Mouse (Mus musculus) urinary bladder, postnatal 25 days (tissue): ENCODE results near the gene Rab1a.
A peak's percentile ranks its signal among the peaks of the same experiment; 100 is the strongest.
"Not testable (repeated sequence)": the region's sequence is repeated elsewhere in the genome, so short reads cannot be mapped to it uniquely, and the experiment has no call there.

Experiments
- DNase-seq: peaks from one replicate; pipeline ENCODE4 v3.0.0; 2022; ENCODE audit warnings: low spot score

Gene Rab1a

DNA sequence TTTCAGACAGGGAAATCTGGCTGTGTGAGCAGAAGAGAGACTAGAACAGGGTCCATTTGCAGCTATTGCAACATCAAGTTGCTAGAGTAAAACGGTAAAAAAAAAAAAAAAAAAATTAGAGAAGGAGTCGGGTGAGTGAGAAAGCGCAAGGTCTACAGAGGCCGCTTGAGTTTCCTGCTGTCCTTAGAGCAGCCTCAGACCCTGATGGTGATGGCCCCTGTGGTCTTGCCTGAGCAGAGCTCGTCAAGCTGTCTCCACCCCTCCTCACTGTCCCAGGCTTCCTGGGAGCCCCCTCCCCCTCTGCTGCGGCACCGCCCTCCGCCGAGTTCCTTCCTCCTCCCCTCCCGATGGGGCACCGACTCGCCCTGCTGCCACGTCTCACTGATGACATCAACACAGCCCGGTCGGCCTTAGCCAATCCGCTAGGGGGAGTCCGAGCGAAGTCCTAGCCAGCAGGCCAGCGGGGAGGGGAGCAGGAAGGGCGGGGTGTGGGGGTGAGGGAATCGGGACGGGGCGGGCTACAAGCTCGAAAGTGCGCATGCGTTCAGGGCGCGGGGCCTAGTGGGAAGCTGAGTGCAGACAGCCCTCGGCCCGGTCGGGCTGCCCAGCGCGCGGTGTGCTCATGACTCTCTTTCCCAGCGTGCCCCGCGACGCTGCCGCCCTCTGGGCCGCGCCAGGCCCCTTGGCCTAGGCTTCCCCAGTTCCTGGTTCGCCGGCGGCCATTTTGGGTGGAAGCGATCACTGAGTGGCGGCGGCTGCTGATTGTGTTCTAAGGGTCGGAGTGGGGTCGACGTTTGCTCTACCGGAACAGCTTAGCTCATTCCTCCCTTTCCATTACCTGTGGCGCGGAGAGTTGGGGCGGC lies at the start of gene Rab1a:
TSS of gene Rab1a (plus strand) at position 720 of the 863 bp plus-strand sequence.
- DNase-seq, result peak; percentile 100

DNA sequence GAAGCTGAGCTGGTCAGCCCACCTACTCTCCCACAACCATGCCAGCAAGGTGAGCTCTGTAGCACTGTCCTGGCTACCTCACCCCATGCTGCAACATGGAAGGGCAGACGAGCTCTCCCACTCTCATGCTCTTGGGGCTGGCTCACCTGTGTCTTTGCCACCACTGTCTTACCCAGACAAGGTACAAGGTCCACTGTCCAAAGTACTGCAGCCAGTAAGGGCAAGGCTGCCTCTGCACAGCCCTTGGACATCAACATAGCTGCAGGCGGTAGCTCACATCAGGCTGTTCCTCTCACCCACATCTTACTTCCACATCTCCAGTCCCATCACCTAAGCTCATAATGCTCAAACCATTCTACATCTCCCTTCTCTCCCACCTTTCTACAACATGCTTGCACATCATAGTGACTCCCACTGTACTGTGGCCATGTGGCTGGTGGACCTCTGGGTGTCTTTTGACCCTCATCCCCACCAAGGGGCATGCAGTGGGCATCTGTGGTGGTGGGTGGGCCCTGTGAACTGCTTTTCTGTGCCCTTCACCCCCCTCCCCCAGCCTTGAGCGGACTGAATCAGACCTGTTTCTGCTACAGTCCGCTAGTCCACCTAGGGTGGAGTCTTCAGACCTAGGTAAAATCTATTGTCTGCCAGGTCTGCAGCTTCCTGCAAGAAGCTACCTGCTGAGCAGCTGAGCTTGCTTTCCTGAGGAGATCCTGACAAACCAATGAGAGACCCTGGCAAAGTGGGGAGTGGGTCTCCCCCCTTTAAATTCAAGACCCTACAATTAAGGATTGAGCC lies 48.9 kb upstream of the Rab1a start:
- no peak for DNase-seq

GRCm38 (mm10) chr11:20153542-20153941 lies 47.7 kb upstream of the Rab1a start:
- DNase-seq, result not testable (repeated sequence)

DNA sequence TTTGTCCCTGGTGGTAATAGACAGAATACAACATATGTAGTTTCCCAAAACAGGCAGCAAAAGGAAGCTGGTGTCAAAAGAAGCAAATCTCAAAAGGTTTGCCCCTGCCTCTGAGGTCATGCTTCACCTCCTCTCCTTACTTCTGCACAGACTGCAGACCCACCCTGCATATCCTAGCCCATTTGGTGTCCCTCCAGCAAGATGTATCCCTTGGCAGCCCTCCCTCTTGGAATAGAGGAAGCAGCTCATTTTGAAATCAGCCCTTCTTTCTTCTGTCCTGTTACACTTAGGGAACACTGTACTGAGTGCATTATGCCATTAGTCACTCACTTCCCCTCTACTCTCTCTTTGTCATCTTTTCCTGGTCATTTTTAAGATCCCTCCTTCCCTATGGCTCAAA lies 42.4 kb upstream of the Rab1a start:
- DNase-seq, result no peak

DNA sequence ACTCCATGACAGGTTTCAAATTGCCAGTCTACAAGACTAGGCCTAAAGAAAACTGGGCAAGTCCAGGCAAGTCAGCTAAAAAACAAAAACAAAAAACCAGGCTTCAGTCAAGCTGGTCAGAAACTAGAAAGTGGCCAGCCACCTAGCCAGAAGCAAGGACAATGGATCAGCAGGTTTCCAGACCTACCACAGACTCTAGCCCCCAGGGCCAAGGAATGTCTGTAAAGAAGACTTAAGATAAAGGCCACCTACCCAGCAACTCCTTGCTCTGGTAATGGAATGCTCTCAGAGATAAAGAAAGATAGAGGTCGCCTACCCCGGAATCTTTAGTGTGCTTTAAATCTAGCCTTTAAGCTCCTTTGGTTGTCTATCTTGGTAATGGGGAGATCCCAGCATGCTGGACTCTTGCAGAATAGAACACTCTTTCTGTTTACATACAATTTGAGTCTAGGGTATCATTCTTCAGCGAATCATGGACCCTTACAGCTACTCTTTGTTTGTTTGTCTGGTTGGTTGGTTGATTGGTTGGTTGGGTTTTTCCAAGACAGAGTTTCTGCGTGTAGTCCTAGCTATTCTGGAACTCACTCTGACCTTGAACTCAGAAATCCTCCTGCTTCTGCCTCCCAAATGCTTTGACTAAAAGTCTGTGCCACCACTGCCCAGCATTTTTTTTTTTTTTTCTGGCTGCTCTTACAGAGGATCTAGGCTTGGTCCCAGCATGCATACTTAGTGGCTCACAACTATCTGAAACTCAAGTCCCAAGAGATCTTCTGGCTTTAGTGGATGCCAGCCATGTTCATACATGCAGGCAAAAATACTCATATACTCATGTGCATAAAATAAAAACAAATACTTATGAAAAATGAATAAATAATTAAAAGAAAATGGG lies 36.0 kb upstream of the Rab1a start:
- DNase-seq, result no peak

DNA sequence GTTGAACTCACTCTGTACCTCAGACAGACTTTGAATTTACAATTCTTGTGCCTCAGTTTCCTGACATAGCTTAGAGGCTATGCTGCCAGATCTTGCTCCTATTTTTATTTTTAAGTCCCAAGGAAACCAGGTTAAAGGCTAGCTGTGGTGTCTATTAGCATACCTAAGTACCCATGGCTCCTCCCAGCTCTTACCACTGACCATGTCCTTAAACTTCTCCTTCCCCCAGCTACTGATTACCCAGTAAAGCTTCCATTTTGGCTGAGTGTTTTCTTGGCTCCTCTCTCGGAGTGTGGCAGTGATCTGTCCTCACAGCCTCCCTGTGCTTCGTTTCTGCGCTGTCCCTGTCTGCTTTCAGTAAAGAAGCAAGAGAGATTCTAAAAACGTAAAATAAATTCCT lies 35.2 kb upstream of the Rab1a start:
- no peak for DNase-seq

DNA sequence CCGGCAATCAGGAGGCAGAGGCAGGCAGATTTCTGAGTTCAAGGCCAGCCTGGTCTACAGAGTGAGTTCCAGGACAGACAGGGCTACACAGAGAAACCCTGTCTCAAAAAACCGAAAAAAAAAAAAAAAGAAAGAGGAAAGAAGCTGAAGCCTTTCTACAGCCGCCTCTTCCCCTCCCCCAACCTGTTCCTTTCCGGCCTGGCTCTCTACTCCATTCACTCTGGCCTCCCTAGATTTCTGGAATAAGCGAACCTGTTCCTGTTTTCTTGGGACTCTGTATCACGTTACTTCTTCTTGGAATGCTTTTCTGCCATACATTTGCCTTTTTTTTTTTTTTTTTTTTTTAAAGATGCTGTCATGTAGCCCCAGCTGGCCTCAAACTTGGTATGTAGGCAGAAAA lies 34.8 kb upstream of the Rab1a start:
- not testable (repeated sequence) for DNase-seq

DNA sequence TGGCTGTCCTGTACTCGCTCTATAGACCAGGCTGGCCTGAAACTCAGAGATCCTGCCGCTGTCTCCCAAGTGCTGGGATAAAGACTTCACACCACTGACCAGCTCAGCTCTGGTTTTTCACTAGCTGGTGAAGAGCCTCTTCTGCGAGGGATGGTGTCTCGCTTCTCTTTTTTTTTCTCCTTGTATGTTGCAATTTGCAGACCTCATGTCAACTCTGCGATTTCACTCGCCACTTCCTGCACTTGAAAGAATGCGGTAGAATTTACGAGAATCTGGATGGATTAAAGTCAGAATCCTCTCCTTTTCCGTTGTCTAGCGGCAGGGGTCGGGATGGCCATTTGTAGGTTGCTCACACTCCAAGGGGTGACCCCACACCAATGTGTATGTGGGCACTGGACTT lies 32.3 kb upstream of the Rab1a start:
- DNase-seq, result no peak

DNA sequence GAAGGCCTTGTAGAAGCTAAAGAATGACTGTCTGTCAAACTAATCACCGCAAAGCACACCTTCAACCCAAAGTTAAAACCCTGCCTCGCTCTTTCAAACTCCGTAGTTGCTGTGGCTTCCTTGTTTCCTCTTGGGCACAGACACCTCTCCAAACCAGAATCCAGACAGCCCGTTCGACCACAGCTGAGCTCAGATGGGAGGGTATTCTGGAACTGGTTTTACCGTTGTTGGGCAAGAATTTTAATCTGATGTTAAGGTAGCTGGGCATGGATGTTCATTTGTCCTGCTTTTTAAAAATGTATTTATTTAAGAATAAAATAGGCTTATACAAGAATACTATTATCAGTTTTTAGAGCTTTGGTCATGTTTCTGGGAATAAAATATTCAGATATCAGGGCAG lies 14.0 kb upstream of the Rab1a start:
- no peak for DNase-seq

DNA sequence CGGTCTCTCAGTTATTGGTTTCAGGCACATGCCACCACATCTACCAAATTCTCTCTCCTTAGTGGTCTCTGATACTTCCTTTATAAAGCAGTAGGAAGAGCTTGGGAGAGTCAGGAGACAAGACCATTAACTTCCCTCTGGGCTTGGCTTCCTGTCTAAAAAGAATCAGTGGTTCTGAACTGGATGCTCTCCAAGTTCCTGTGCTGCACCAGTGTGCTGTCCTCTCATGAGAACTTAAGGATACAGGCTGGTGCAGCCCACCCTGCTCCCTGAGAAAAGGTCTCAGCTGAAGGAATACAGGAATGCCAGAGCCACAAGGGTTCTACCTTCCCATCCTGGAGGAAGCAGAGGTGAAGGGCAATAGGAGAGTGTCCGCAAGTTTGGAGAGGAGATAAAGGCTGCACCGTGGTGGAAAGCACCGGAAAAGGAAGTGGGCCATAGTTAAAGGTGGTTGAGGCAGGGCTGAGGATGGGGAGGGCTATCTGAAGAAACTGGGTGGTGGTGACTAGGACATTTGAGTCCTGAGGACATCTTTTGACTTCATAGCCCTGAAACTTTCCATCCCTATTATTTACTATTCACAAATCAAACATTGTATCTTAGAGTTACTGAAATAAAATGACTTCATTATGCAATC lies 8.0 kb upstream of the Rab1a start:
- DNase-seq, result no peak

DNA sequence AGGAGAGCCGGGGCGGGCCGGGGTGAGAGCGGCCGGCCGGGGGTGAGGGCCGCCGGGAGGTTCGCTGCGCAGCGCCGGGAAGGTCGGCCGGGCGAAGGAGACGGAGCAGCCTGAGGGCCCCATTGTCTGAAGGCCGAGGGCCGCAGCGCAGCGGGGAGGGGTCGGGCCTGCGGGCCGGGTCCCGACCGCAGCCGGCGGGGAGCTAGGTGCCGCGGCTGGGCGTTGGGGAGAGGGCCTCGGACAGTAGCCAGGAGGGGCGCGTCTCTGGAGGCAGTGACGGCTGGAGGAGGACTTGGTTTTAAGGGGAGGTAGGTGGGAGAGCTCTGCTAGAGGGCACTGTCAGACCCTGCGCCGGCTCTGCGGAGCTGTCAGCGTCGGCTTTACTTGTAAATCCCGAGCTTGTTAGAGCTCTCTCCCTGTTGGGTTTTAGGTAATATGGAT lies 449 bp downstream of the Rab1a start:
- DNase-seq, result peak; percentile 43

DNA sequence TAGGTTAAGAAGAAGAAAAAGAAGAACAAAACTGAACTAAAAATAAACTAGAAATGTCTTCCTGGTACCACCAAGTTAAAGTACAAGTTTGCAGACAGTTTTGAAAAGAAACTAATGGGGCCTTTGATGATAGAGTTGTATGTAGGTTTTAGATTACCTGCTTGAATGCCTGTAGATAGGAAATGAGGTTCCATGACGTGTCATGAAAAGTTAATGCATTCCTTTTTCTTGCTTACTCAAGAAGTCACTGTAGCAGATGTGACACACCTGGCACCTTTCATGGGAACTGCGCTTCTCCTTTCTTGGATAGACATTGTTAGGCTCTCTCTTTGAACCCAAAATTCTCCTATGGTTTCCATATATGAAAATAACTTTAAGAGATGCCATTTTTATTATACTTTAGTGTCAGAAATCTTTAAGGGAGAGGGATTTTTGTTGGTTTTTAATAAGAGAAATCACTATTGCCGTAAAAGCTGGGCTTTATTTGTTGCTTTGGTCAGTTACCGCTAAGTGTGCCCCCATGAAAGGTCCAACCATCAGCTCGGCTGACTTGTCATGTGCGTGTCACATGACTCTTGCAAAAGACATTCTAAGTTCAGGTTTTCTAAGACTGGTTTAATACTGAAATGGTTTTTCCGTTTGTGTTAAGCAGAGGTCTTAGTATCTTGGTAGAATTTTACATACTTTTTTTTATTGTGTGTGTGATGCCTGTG lies 1.2 kb downstream of the Rab1a start:
- DNase-seq, result no peak

DNA sequence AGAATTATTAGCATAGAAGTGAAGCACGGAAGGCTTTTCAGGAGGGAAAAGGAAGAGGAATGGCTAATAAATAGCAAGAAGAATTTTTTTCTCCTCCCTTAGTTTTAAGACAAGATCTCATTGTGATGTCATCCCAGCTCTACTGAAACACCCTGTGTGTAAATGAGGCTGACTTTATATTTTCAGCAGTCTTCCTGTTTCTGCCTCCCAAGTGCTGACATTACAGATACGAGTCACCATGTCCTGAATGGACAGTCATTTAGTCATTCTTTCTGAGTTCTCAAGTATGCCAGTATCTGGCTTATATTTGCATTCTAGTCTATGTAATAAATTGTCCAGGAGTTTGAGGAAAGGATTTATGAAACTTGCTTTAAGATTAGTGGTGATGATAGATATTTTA lies 3.1 kb downstream of the Rab1a start:
- no peak for DNase-seq

DNA sequence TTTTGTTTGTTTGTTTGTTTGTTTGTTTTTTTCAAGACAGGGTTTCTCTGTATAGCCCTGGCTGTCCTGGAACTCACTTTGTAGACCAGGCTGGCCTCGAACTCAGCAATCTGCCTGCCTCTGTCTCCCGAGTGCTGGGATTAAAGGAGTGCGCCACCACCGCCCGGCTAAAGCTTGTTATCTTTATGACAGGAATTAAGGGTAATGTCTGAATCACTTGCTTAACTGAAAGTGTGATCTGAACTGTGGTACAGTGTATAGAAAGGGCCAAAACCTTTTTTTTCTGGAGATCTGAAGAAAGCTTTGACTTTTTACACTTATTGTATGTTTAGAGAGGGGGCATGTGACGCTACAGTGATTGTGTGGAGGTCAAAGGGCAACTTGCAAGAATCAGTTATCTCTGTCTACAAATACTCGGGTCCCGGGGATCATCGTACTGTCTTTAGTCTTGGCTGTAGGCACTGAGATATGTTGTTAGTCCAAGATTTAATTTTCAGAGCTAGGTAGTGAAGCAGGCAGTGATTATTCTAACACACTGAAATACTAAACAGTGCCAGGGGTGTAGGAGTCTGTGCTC lies 3.7 kb downstream of the Rab1a start:
- DNase-seq, result no peak

DNA sequence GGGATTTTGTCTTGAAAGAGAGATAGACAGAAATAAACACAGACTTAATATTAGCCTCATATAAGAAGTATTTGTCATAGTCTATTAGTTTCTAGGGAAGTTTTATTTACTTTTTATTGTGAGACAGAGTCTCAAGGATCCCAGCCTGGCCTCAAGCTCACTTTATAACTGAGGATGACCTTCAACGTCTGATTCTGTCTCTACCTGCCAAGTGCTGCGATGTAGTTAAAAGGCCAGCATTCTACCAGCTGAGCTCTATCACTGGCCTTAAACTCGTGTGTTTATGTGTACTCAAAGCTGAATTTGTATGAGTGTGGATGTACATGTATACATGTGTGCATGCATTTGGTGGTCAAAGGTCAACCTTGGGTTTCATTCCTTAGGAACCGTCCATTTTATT lies 4.3 kb downstream of the Rab1a start:
- DNase-seq, result no peak

- DNase-seq, result no peak
Observed at GRCm38 (mm10) chr11:20206626-20207223, 5.5 kb downstream of the Rab1a start.

DNA sequence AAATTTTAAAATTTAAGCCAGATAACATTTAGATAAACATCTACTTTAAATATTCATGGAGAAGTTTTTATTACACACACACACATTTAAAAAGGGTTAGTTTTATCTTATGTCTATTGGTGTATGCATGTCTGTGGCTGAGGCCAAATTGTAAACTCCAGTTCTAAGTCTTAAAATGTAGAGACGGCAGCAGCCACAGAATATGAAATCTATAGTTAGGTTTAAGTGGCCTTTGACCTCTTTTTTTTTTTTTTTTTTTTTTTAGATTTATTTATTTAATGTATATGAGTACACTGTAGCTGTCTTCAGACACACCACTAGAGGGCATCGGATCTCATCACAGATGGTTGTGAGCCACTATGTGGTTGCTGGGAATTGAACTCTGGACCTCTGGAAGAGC lies 6.4 kb downstream of the Rab1a start:
- DNase-seq, result no peak

DNA sequence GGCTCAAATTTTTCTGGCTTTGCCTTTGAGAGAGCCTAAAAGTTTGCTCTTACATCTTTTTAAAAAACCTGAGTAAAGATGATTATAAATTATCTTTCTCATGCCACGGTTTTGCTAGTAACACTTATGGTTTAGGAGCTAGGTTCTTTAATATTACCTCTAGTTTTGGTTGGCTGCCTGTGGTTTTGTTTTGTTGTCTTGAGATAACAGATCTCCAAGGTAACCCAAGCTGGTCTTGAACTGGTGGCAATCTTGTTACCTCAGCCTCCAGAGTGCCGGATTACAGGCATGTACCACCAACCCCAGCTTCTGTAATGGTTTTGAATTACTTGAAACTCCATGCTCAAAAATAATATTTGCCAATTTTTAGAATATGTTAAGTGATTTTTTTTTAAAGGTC lies 10.6 kb downstream of the Rab1a start:
- no peak for DNase-seq

- no peak for DNase-seq
Observed at GRCm38 (mm10) chr11:20214779-20215178, 13.5 kb downstream of the Rab1a start.

DNA sequence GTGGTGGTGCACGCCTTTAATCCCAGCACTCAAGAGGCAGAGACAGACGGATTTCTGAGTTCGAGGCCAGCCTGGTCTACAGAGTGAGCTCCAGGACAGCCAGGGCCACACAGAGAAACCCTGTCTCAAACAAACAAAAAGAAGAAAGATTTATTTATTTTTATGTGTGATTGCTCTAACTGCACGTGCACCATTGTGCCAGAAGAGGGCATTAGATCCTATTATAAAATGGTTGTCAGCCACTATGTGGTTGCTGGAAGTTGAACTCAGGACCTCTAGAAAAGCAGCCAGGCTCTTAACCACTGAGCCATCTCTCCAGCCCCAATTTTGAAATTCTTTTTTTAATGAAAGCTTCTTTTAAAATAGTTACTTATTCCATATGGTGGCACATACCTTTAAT lies 15.2 kb downstream of the Rab1a start:
- no peak for DNase-seq
